Mouse (Mus musculus): ENCODE results near the gene Rpl3l.

- TF ChIP-seq CTCF (IDR thresholded peaks at IDR 0.05; ENCODE audit: low read depth) (peak; percentile 93), EP300 (IDR thresholded peaks at IDR 0.05; ENCODE audit: low read depth) (no peak)
Measured at GRCm38 (mm10) chr17:24745526-24746497, 18.2 kb downstream of the Rpl3l start.
